Mouse (Mus musculus): ENCODE measurements around the gene Hs3st4.

The Hs3st4 gene

GRCm38 (mm10) chr7:124347218-124348017, 364.7 kb downstream of the Hs3st4 start:
- DNase-seq (ENCODE audit: low read depth): no peak

DNA sequence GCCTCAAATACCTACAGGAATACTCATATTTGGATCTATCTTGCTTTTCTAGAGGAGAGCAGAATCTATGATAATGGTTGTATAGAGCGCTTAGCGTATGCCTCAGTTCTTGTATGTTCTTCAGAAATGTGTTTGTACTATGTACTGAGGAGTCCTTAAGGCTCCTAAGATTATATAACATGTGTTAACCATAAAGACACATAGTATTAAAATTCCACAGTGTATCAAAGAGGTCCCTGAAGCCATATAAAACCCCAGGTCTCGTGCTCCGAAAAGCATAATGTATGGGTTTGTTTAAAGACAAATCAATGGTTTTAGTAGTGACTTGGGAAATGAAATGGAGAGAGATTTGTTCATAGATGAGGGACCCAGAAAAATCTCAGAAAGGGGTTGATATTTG, 371.4 kb downstream of the Hs3st4 start:
- DNase-seq (ENCODE audit: low read depth): no peak

GRCm38 (mm10) chr7:124358068-124358467, 375.4 kb downstream of the Hs3st4 start:
- DNase-seq (ENCODE audit: low read depth): no peak

DNA sequence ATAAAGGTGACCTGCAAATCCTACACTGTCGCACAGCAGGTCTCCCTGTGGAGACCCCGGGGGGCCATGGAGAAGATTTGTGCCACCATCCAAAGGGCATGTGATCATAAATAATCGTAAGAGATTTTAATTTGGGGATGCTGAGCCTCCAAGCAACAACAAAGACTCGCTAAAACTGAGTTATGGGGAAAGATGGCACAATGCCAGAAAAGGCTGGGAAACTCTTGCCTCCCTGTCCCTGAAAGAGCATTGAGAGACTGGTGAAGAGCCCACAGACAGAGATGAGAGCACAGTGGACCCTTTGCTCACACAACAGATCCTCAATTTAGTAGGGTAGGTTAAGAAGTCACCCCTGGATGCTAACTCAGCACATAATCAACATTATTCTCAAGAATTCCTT, 377.2 kb downstream of the Hs3st4 start:
- no peak for DNase-seq (ENCODE audit: low read depth)

DNA sequence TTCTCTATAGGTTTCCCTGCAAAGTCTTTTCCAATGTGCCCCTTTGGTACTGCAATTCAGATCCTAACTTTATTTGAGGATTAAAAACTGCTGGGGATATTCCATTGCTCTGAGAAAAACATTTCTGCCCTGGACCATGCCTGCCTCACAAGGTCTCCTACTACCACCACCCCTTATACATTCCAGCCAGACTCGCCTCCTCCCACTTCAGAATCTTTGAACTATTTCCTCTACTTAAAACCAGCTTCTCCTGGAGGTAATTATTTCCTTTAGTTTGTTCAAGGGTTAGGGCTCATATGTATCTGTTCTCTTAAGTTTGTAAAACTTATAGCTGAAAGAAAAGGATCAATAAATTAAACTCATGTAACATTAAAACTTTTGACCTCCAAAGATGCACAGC, 389.6 kb downstream of the Hs3st4 start:
- DNase-seq (ENCODE audit: low read depth): no peak

GRCm38 (mm10) chr7:124372697-124373096, 390.0 kb downstream of the Hs3st4 start:
- DNase-seq (ENCODE audit: low read depth): no peak

DNA sequence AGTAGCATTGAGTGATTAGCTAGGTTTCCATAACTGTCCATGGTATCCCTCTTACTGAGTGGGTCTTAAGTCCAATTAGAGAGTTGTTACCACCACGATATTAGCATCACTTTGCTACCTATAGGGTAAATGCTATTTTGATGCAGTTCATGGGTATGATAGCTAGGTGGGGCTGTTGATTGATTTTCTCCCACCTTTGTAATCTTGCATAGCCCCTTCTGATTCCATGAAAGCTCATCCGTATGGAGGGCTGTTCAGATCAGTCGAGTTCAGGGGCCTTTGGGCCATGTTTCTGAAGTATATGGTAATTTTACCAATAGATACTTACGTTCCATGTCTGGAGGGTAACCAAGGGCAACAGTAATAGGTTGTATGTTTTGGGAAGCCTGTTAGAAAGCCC, 400.8 kb downstream of the Hs3st4 start:
- DNase-seq (ENCODE audit: low read depth): no peak

- DNase-seq (ENCODE audit: low read depth): no peak
Observed at GRCm38 (mm10) chr7:124399184-124399583, 416.5 kb downstream of the Hs3st4 start.

- no peak for DNase-seq (ENCODE audit: low read depth)
Observed at GRCm38 (mm10) chr7:124426951-124427350, 444.3 kb downstream of the Hs3st4 start.

Data from naive thymus-derived CD4-positive, alpha-beta T cell, adult 2 months (primary cell).